Mouse (Mus musculus) stomach, postnatal 0 days (tissue): ENCODE results near the gene Tppp.
"Not testable (repeated sequence)": the region's sequence is repeated elsewhere in the genome, so short reads cannot be mapped to it uniquely, and the experiment has no call there.

ENCODE experiments used
- CTCF ChIP-seq: IDR thresholded peaks from 2 replicates; pipeline ENCODE4 v1.5.1; 2016; ENCODE audit warnings: antibody characterized with exemption, low read depth, mild to moderate bottlenecking, moderate library complexity
- EP300 ChIP-seq: optimal IDR thresholded peaks from 2 replicates; pipeline ENCODE3; 2016; ENCODE audit warnings: antibody characterized with exemption

DNA sequence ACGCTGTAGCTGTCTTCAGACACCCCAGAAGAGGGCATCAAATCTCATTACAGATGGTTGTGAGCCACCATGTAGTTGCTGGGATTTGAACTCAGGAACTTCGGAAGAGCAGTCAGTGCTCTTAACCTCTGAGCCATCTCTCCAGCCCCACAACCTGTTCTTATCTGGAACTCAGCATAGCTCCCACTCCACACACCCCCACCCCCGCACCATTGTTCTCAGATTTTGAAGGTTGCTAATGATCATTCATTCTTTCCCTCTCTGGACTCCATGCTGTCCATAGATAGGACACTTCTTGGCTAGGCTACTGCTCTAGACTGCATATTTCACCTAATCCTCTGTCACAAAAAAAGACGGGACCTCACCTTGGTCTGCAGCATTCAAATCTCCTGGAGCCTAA, 2.3 kb upstream of the Tppp start:
- TF ChIP-seq CTCF, EP300: not testable (repeated sequence)
